Mouse (Mus musculus): Measurements from ENCODE around the gene Pdcd7. TPM values are rescaled to one million over a fixed set of nuclear protein-coding genes. Genes with fewer than 3 reads are reported as not detected.
A peak's percentile ranks its signal among the peaks of the same experiment; 100 is the strongest.

Pdcd7 gene
- total RNA-seq, 2 experiments from 2014 or later, result 11.1 to 13.1 TPM

DNA sequence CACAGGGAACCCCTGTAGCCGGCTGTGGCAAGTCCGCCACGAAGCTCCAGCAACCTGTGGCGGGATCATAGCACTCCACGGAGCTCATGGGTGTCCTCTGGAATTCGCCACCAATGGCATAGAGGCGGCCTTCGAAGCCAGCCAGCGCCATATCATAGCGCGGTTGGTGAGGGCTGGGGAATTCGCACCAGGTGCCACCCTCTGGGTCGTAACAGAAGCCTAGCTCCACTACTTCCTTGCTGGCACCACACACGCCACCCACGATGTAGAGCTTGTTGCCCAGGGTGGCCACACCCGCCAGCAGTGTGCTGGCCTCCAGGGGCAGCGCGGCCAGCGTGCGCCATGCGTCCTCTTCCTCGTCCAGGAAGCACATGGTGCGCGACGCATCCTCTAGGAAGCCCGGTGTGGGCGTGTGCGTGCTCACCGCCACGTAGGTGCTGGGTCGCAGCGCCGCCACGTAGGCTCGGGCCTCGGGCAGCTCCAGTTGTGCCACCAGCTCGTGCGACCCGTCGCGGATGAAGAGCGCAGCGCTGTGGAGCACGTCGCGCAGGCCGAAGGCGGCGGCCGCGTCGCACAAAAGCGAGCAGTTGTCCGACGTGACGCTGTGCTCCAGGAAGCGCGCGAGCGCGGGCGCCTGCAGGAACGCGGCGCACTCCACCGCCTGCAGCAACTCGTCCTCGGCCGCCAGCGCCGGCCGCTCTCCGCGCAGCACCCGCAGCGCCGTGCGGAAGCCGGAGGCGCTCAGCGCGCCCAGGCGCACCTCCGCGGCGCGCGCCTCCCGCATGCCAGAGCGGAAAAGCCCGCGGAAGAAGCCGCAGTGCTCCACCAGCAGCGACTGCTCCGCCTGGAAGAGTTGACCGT, 45.1 kb downstream of the Pdcd7 start:
- ATAC-seq (replicated peaks; ENCODE audit: low FRiP score, low TSS enrichment, poor library complexity, severe bottlenecking), result no peak

DNA sequence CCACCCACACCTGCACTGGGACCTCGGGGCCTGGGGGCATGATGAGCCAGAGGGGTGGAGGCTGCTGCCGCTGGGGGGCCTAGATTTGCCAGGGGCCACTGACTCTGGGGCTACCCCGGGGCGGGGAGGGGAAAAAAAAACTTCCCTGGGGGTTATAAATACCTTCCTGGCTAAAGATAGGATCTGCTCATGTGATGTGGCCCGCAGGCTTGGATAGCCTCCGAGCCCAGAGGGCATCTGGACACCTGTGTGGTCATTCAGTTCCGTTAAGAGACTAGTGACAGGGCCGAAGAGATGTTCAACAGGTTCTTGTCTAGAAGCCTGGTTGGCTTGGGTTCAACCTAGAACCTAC, 45.7 kb downstream of the Pdcd7 start, which contains the start of gene Kbtbd13:
Gene Kbtbd13, minus strand, starts transcription at position 40 of the 352 bp plus-strand sequence.
- ATAC-seq (replicated peaks; ENCODE audit: low FRiP score, low TSS enrichment, poor library complexity, severe bottlenecking), result no peak

DNA sequence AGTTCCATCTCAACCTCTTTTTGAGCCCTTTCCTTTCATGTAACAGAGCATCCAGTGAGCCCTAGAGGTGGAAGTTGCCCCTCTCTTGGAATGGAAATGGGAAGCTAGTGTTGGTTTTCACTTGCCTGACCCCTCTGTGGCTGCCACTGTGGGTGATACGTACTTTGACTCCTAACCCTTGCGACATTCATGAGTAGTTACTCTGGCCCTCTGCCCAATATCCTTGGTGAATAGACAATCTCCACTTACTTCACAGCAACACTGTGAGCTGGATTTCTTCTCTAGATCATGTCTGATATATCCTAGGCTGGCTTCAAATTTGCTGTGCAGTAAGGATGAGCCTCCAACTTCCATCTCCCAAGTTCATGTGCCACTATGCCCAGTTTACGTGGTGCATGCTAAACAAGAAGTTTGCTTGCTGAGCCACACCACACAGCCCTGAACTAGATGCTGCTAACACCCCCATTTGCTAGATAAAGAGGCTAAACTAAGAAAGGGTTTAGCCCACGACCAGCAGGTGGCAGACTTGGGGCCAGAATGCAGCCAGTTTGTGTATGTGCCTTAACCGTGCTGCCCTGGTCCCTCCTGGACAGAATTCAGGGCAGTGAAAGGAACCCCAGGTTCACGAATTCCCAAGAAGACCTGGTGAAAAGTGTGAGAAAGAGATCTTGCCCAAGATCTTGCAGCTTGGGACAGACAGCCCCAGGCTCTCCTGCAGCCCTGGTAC, 46.9 kb downstream of the Pdcd7 start:
- peak; percentile 80 for ATAC-seq (replicated peaks; ENCODE audit: low FRiP score, low TSS enrichment, poor library complexity, severe bottlenecking)

DNA sequence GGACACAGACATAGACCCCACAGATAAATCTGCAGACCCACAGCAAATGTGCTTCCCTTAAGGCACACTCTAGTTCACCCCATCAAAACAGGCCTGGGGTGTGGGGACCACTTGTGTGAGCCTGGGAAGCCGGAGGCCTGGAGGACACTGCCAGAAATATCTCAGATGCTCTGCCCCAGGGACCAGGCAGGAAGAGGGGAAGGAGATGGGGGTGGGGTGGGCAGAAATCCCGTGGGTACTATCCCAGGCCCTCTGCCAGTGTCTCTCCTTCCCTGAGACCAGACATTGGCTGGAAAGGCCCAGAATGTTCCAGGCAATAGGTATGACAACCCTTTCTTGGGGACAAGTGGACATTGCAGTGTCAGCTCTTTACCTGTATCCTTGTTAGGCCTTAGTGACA, 47.7 kb downstream of the Pdcd7 start:
- no peak for ATAC-seq (replicated peaks; ENCODE audit: low FRiP score, low TSS enrichment, poor library complexity, severe bottlenecking)

DNA sequence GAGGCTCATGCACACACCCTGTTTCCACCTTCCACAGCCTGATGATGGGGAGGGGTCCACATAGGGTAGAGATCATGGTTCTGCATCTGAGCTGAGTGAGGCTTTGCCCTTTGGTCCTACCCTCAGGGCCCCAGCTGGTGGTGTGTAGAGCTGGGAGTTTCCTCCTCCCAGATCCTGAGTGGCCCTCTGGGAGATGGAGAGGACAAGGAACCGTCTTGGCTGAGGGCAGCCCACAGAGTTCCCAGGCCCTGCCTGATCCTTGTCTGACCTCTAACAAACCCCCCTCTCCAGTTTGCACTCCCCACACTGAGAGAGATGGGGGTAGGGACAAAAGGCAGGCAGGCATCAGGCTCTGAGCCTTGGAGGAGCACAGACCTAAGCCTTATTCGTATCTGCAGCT, 48.5 kb downstream of the Pdcd7 start:
- ATAC-seq (replicated peaks; ENCODE audit: low FRiP score, low TSS enrichment, poor library complexity, severe bottlenecking), result no peak

DNA sequence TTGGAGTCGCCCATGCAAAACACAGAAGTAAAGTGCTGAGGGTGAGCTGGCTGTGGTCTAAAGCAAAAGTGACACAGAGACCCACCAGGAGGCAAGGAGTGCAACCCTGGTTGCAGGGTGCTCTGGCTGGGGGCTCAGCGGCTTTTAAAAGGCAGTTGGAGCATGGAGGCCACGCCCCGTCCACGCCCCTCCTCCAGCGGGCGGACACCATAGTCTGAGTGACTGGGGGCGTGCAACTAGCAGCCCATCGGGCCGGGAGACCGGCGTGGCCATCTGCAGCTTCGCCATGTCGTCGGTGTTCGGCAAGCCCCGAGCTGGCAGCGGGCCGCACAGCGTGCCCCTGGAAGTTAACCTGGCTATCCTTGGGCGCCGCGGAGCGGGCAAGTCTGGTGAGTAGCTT, 52.4 kb downstream of the Pdcd7 start, which contains the start of gene Rasl12:
Gene Rasl12, plus strand, starts transcription at position 228 of the 400 bp plus-strand sequence.
- ATAC-seq (replicated peaks; ENCODE audit: low FRiP score, low TSS enrichment, poor library complexity, severe bottlenecking), result peak; percentile 93

DNA sequence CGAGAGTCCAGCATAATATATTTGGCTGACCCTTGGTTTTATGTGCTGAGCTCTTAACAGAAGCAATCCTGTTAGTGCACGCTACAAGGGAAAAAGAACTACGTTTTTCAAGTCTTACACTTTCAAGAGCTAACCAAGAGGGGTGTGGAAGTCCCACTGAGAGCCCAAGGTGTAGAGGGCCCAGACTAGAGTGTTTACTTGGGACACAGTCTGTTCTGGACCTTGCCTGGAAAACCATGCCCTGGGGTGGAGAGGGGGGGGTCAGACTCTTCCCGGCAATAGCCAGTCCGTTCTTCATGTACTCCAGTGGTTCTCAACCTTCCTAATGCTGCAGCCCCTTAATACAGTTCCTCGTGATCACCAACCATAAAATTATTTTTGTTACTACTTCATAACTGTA, 54.0 kb downstream of the Pdcd7 start:
- no peak for ATAC-seq (replicated peaks; ENCODE audit: low FRiP score, low TSS enrichment, poor library complexity, severe bottlenecking)

DNA sequence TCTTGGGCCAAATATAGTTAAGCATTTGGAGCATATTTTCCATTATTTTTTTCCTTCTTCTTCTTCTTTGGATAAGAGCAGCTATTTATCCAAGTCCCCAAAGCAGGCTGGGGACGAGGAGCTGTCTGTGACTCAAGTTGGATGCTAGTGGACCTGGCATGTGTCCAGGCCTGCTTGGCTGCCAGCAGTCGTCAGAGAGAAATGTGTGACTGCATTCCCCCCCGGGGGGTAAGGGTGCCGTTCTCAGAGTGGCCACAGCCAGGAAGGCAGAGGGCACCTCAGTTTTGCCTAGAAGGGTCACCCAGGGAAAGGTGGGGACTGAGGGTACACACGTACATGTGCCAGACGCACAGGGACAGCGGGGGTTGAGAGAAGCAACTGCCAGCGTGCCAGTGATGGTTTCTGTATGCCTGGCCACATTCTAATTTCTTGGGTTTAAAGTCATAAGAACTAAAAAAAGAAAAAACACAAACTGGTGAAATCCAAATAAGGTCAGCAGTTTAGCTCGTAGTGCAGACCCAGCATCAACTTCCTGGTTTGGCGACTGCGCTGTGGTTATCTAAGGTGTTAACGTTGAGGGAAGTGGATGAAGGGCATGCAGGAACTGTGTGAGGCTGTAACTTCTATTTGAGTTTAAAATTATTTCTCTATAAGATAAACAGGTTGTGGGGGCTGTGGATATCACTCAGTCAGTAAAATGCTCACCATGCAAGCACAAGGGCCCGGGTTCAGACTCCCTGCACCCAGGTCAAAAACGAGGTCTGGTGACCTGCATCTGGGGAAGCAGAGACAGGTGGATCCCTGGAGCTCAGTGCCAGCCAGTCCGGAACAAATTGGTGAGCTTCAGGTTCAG, 58.7 kb downstream of the Pdcd7 start:
- ATAC-seq (replicated peaks; ENCODE audit: low FRiP score, low TSS enrichment, poor library complexity, severe bottlenecking), result no peak

DNA sequence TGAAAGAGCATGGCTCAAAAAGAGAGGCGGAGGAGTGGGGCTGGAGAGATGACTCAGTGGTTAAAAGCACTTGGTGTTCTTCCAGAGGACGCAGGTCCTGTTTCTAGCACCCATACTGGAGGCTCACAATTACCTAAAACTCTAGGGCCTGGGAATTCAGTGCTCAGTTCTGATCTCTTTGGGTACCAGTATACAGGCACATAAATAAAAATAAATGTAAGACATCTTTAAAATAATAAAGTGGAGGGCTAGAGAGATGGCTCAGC, 59.2 kb downstream of the Pdcd7 start:
- ATAC-seq (replicated peaks; ENCODE audit: low FRiP score, low TSS enrichment, poor library complexity, severe bottlenecking), result no peak

DNA sequence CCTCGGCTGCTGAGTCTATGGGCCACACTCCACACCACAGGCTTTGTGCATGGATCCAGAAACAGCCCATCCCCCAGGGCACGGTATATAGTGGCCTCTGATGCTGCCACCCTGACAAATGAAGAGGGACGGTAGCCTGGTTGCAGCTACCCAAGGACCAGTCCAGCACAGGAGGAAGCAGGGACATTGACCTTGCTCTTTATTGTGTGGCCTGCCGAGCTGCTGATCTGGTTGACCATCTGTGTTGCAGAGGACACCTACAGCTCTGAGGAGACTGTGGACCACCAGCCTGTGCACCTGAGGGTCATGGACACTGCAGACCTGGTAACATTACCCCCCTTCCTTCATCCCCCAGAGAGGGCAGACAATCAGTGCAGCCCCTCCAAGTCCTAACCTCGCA, 61.4 kb downstream of the Pdcd7 start:
- no peak for ATAC-seq (replicated peaks; ENCODE audit: low FRiP score, low TSS enrichment, poor library complexity, severe bottlenecking)

DNA sequence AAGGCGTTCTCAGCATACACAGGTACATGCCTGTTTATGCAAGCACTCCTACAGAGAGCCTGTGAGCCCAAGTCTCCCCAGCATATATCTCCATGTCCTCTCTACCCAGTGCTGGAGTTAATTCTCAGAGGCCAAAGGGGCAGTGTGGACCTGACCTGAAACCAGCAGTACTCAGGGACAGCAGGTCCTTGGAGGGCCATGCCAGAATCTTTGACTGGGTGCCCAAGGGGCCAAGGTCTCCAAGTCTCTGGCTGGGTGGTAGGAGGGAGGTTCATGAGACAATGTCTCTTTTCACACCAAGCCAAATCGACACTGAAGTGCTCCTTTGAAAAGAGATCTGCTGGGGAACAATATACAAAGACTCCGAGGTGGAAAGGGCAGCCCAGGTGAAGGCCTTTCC, 62.0 kb downstream of the Pdcd7 start:
- no peak for ATAC-seq (replicated peaks; ENCODE audit: low FRiP score, low TSS enrichment, poor library complexity, severe bottlenecking)

DNA sequence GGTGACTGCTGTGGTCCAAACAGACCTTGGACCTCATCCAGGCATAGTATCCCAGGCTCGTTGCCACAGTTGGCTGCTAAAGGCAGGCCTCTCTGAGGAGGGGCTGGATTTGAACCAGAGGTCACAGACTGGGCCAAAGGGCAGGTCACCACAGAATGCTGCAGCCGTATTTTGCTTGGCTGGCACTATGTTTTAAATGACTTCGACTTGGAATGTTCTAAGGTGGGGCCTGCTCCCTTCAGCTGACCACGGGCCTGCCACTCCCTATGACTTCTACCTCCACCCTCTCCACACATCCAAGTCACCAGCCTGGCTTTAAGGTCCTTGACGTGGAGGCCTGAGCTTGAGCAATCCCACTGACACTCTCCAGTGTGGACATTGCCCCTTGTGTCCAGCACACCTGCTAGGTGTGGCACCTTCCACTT, 63.0 kb downstream of the Pdcd7 start:
- ATAC-seq (replicated peaks; ENCODE audit: low FRiP score, low TSS enrichment, poor library complexity, severe bottlenecking), result 0 out of 2 replicates have a peak, but pooled peaks have one; percentile 13

Other genes with a start within 250 kb of the Pdcd7 start
- gene Igdcc4, start 244.6 kb upstream of the Pdcd7 start, total RNA-seq (2014; fragmentation: Nextera tagmentation), result 0.35 TPM in 1 of 2 replicates, not detected in the other
- 0.42 TPM in 1 of 2 replicates, not detected in the other for gene Igdcc4, start 244.6 kb upstream of the Pdcd7 start, total RNA-seq (2017)
- not detected in 2 replicates for gene Igdcc3, start 204.9 kb upstream of the Pdcd7 start, total RNA-seq (2014; fragmentation: Nextera tagmentation)
- gene Igdcc3, start 204.9 kb upstream of the Pdcd7 start, total RNA-seq (2017), result not detected in 2 replicates
- gene Parp16, start 150.8 kb upstream of the Pdcd7 start, total RNA-seq (2014; fragmentation: Nextera tagmentation), result 4.9 and 8.3 TPM in 2 replicates
- 0.30 and 6.7 TPM in 2 replicates for gene Parp16, start 150.8 kb upstream of the Pdcd7 start, total RNA-seq (2017)
- not detected in 2 replicates for gene Cilp, start 80.9 kb upstream of the Pdcd7 start, total RNA-seq (2014; fragmentation: Nextera tagmentation)
- not detected in 2 replicates for gene Cilp, start 80.9 kb upstream of the Pdcd7 start, total RNA-seq (2017)
- gene Clpx, start 51.8 kb upstream of the Pdcd7 start, total RNA-seq (2014; fragmentation: Nextera tagmentation), result 28.7 and 29.0 TPM in 2 replicates
- 66.6 and 73.0 TPM in 2 replicates for gene Clpx, start 51.8 kb upstream of the Pdcd7 start, total RNA-seq (2017)
- not detected in 2 replicates for gene Ubap1l, start 14.9 kb downstream of the Pdcd7 start, total RNA-seq (2014; fragmentation: Nextera tagmentation)
- gene Ubap1l, start 14.9 kb downstream of the Pdcd7 start, total RNA-seq (2017), result 0.56 TPM in 1 of 2 replicates, not detected in the other
- not detected in 2 replicates for gene Kbtbd13, start 45.5 kb downstream of the Pdcd7 start, total RNA-seq (2014; fragmentation: Nextera tagmentation)
- not detected in 2 replicates for gene Kbtbd13, start 45.5 kb downstream of the Pdcd7 start, total RNA-seq (2017)
- gene Rasl12, start 52.4 kb downstream of the Pdcd7 start, total RNA-seq (2014; fragmentation: Nextera tagmentation), result not detected in 2 replicates
- gene Rasl12, start 52.4 kb downstream of the Pdcd7 start, total RNA-seq (2017), result 0.46 TPM in 1 of 2 replicates, not detected in the other
- gene Slc51b, start 76.9 kb downstream of the Pdcd7 start, total RNA-seq (2014; fragmentation: Nextera tagmentation), result not detected in 2 replicates
- gene Slc51b, start 76.9 kb downstream of the Pdcd7 start, total RNA-seq (2017), result not detected in 2 replicates
- gene Mtfmt, start 89.7 kb downstream of the Pdcd7 start, total RNA-seq (2014; fragmentation: Nextera tagmentation), result 18.1 and 20.2 TPM in 2 replicates
- 14.9 and 15.4 TPM in 2 replicates for gene Mtfmt, start 89.7 kb downstream of the Pdcd7 start, total RNA-seq (2017)
- 16.9 and 20.8 TPM in 2 replicates for gene Spg21, start 114.8 kb downstream of the Pdcd7 start, total RNA-seq (2014; fragmentation: Nextera tagmentation)
- 28.4 and 29.9 TPM in 2 replicates for gene Spg21, start 114.8 kb downstream of the Pdcd7 start, total RNA-seq (2017)
- not detected in 2 replicates for gene Ankdd1a, start 174.1 kb downstream of the Pdcd7 start, total RNA-seq (2014; fragmentation: Nextera tagmentation)
- not detected in 2 replicates for gene Ankdd1a, start 174.1 kb downstream of the Pdcd7 start, total RNA-seq (2017)
- gene Plekho2, start 233.9 kb downstream of the Pdcd7 start, total RNA-seq (2014; fragmentation: Nextera tagmentation), result 29.1 and 29.3 TPM in 2 replicates
- gene Plekho2, start 233.9 kb downstream of the Pdcd7 start, total RNA-seq (2017), result 14.2 and 16.8 TPM in 2 replicates
- gene Pif1, start 241.1 kb downstream of the Pdcd7 start, total RNA-seq (2014; fragmentation: Nextera tagmentation), result 5.0 and 14.3 TPM in 2 replicates
- 6.5 and 6.6 TPM in 2 replicates for gene Pif1, start 241.1 kb downstream of the Pdcd7 start, total RNA-seq (2017)